Mouse (Mus musculus): Measurements from ENCODE around the gene Klhdc3.

The Klhdc3 gene

DNA sequence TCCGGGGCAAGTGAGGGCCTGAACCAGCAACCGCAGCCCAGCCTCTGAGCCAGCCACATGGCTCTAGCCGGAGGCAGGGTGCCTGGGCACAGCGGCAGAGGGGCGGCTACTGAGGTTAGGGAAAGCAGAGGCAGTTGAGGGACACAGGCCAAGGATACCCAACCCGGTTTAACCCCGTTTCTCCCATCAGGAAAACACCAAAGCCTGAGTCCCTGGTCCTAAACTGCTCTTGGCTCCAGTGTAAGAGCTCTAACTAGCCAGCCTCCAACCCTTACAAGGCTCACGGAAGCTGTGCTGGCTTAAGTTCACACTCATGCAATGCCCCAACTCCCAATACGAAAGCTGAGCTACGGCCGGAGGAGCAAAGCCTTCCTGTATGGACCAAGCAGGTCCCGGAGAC, 56.1 kb downstream of the Klhdc3 start:
- DNase-seq (ENCODE audit: low spot score in 2 of 2): no peak

Measured in thymus, postnatal 10 days (tissue).